In genomic region chr4:61898184-61898583, GRCm38 (mm10) we compare ENCODE assay signal across 20 mouse cellular contexts.
DNase-seq lines count a peak whose midpoint lies in the region; ATAC-seq and TF ChIP-seq lines count a peak whose summit lies in the region.
"Had no signal": no experiment of that assay in that cellular context is flagged by ENCODE, and none has a peak within 500 bp of the region (broad histone marks: within the 10 kb centered on the region; RNA-seq: fewer than 3 reads in every experiment).

No protein-coding gene starts in this region.

- H3K27me3 ChIP-seq in intestine, postnatal 0 days (replicated peaks; ENCODE audit: control insufficient read depth, insufficient read depth, low read length), result no peaks in the 10 kb centered on the region
- no peaks in the 10 kb centered on the region for H3K27me3 ChIP-seq in intestine, embryonic 15.5 days (replicated peaks)
- H3K27me3 ChIP-seq in stomach, embryonic 14.5 days (ENCODE audit: control insufficient read depth, insufficient read depth, low read length), result no peaks in the 10 kb centered on the region
- H3K27me3 ChIP-seq: hindbrain, embryonic 15.5 days had no signal

- H3K4me1 ChIP-seq in intestine, postnatal 0 days (replicated peaks; ENCODE audit: control insufficient read depth, insufficient read depth, low read length), result no peaks in the 10 kb centered on the region
- H3K4me1 ChIP-seq in intestine, embryonic 15.5 days (replicated peaks), result no peaks in the 10 kb centered on the region
- 0 out of 2 replicates have a peak, but pooled peaks cover 4% of the 10 kb centered on the region for H3K4me1 ChIP-seq in stomach, embryonic 14.5 days (ENCODE audit: control insufficient read depth, insufficient read depth, low read length)
- H3K4me1 ChIP-seq: embryonic facial prominence, embryonic 10.5 days; forebrain, embryonic 10.5 days; heart, embryonic 10.5 days; hindbrain, embryonic 15.5 days had no signal

- no peak overlapping the region for H3K9ac ChIP-seq in intestine, postnatal 0 days (ENCODE audit: low read depth, low read length)
- H3K9ac ChIP-seq in intestine, embryonic 15.5 days, result no peak overlapping the region
- no peak overlapping the region for H3K9ac ChIP-seq in stomach, embryonic 14.5 days (replicated peaks; ENCODE audit: low read depth, low read length)
- H3K9ac ChIP-seq: hindbrain, embryonic 15.5 days had no signal

- 0 out of 2 replicates have a peak, but pooled peaks have one; percentile 8 for ATAC-seq in intestine, postnatal 0 days
- no peak for ATAC-seq in intestine, embryonic 15.5 days
- peak; percentile 67; the same call in 1 of the 2 replicates for ATAC-seq in stomach, embryonic 14.5 days (ENCODE audit: insufficient number of reproducible peaks, insufficient read depth, low FRiP score, low read depth)
- ATAC-seq: CD4-positive, CD25-positive, alpha-beta regulatory T cell, adult 4 months; forebrain, embryonic 14.5 days had no signal

- no peak overlapping the region for H3K4me3 ChIP-seq in intestine, postnatal 0 days (ENCODE audit: low read depth, low read length)
- no peak overlapping the region for H3K4me3 ChIP-seq in intestine, embryonic 15.5 days (replicated peaks)
- H3K4me3 ChIP-seq in stomach, embryonic 14.5 days (ENCODE audit: low read depth, low read length), result no peak overlapping the region
- H3K4me3 ChIP-seq: embryonic facial prominence, embryonic 10.5 days; forebrain, embryonic 10.5 days; heart, embryonic 10.5 days; hindbrain, embryonic 15.5 days had no signal

- peak; percentile 3 for DNase-seq in brain, adult 2 months (ENCODE audit: low read depth, low spot score)
- no peak for DNase-seq in frontal cortex, postnatal 14 days (ENCODE audit: low spot score in 2 of 2)
- DNase-seq in adipocyte (ENCODE audit: low spot score), result no peak
- DNase-seq: adrenal gland, postnatal 25 days; B cell, adult 2 months; cerebellum, adult 2 months; cerebellum, postnatal 10 days; gastrocnemius, postnatal 36 days; heart, adult 18-20 months; heart, postnatal 36 days had no signal

- 74% methylated on average over 14 of the region's 14 CpGs for WGBS in intestine, postnatal 0 days
- 84% methylated on average over 14 of the region's 14 CpGs for WGBS in intestine, embryonic 15.5 days
- WGBS in stomach, embryonic 14.5 days, result 84% methylated on average over 14 of the region's 14 CpGs

- H3K4me2 ChIP-seq in intestine, postnatal 0 days (replicated peaks; ENCODE audit: low read depth), result peak overlapping the region; percentile 27; the same call in 1 of the 2 replicates
- H3K4me2 ChIP-seq in intestine, embryonic 15.5 days (replicated peaks), result no peak overlapping the region
- no peak overlapping the region for H3K4me2 ChIP-seq in stomach, embryonic 14.5 days (replicated peaks; ENCODE audit: low read depth, low read length)
- H3K4me2 ChIP-seq: hindbrain, embryonic 15.5 days had no signal

- TF ChIP-seq CTCF in intestine, postnatal 0 days (IDR thresholded peaks at IDR 0.05; ENCODE audit: low read depth), result no peak

- H3K36me3 ChIP-seq in intestine, postnatal 0 days (ENCODE audit: control insufficient read depth, insufficient read depth), result no peaks in the 10 kb centered on the region
- no peaks in the 10 kb centered on the region for H3K36me3 ChIP-seq in intestine, embryonic 15.5 days
- H3K36me3 ChIP-seq in stomach, embryonic 14.5 days (ENCODE audit: control insufficient read depth, insufficient read depth, low read length), result no peaks in the 10 kb centered on the region
- H3K36me3 ChIP-seq: embryonic facial prominence, embryonic 10.5 days; forebrain, embryonic 10.5 days; G1E; heart, embryonic 10.5 days; hindbrain, embryonic 15.5 days had no signal

- no peak overlapping the region for H3K27ac ChIP-seq in intestine, postnatal 0 days (ENCODE audit: low read depth, low read length)
- H3K27ac ChIP-seq in intestine, embryonic 15.5 days, result no peak overlapping the region
- no peak overlapping the region for H3K27ac ChIP-seq in stomach, embryonic 14.5 days (ENCODE audit: low read length)
- H3K27ac ChIP-seq: embryonic facial prominence, embryonic 10.5 days; forebrain, embryonic 10.5 days; heart, embryonic 10.5 days; hindbrain, embryonic 15.5 days had no signal

- no peaks in the 10 kb centered on the region for H3K9me3 ChIP-seq in intestine, postnatal 0 days (ENCODE audit: control insufficient read depth)
- H3K9me3 ChIP-seq in intestine, embryonic 15.5 days, result no peaks in the 10 kb centered on the region
- no peaks in the 10 kb centered on the region for H3K9me3 ChIP-seq in stomach, embryonic 14.5 days (ENCODE audit: control insufficient read depth, low read depth, low read length)
- H3K9me3 ChIP-seq: hindbrain, embryonic 15.5 days had no signal
